Mouse (Mus musculus): ENCODE measurements at regions not wholly inside any gene's neighbourhood (a gene's known extent, or its start where the extent isn't known, plus 50 kb on each side); places are given as distances from the start of the nearest gene placed in this dataset.
A peak's percentile ranks its signal among the peaks of the same experiment; 100 is the strongest.

- TF ChIP-seq POLR2A (IDR thresholded peaks at IDR 0.05; ENCODE audit: borderline replicate concordance, extremely low read depth, insufficient read depth, insufficient read length, poor library complexity, severe bottlenecking) (no peak), CTCF (IDR thresholded peaks at IDR 0.05; ENCODE audit: borderline replicate concordance, extremely low read depth, insufficient read depth, insufficient read length) (no peak)
- DNase-seq (ENCODE audit: low read depth), result no peak
These were observed 70.6 kb upstream of the Slc24a4 start for GRCm38 (mm10) chr12:102057979-102058378.

- TF ChIP-seq CTCF (IDR thresholded peaks at IDR 0.05; ENCODE audit: borderline replicate concordance, extremely low read depth, insufficient read depth, insufficient read length), result no peak
- no peak for TF ChIP-seq POLR2A (IDR thresholded peaks at IDR 0.05; ENCODE audit: borderline replicate concordance, extremely low read depth, insufficient read depth, insufficient read length, poor library complexity, severe bottlenecking)
- peak; percentile 94 for DNase-seq (ENCODE audit: low read depth)
These were observed 70.1 kb upstream of the Slc24a4 start for GRCm38 (mm10) chr12:102058428-102058827.

GRCm38 (mm10) chr12:102061096-102061495, 67.4 kb upstream of the Slc24a4 start:
- DNase-seq (ENCODE audit: low read depth), result no peak
- no peak for TF ChIP-seq CTCF (IDR thresholded peaks at IDR 0.05; ENCODE audit: borderline replicate concordance, extremely low read depth, insufficient read depth, insufficient read length)
- no peak for TF ChIP-seq POLR2A (IDR thresholded peaks at IDR 0.05; ENCODE audit: borderline replicate concordance, extremely low read depth, insufficient read depth, insufficient read length, poor library complexity, severe bottlenecking)

- TF ChIP-seq POLR2A (IDR thresholded peaks at IDR 0.05; ENCODE audit: borderline replicate concordance, extremely low read depth, insufficient read depth, insufficient read length, poor library complexity, severe bottlenecking) (no peak), CTCF (IDR thresholded peaks at IDR 0.05; ENCODE audit: borderline replicate concordance, extremely low read depth, insufficient read depth, insufficient read length) (no peak)
- no peak for DNase-seq (ENCODE audit: low read depth)
These were observed 66.6 kb upstream of the Slc24a4 start for GRCm38 (mm10) chr12:102061657-102062614.

GRCm38 (mm10) chr12:102062648-102063047, 65.9 kb upstream of the Slc24a4 start:
- TF ChIP-seq CTCF (IDR thresholded peaks at IDR 0.05; ENCODE audit: borderline replicate concordance, extremely low read depth, insufficient read depth, insufficient read length), result no peak
- TF ChIP-seq POLR2A (IDR thresholded peaks at IDR 0.05; ENCODE audit: borderline replicate concordance, extremely low read depth, insufficient read depth, insufficient read length, poor library complexity, severe bottlenecking), result no peak
- DNase-seq (ENCODE audit: low read depth), result no peak

GRCm38 (mm10) chr12:102063211-102063610, 65.3 kb upstream of the Slc24a4 start:
- TF ChIP-seq CTCF (IDR thresholded peaks at IDR 0.05; ENCODE audit: borderline replicate concordance, extremely low read depth, insufficient read depth, insufficient read length), result no peak
- no peak for TF ChIP-seq POLR2A (IDR thresholded peaks at IDR 0.05; ENCODE audit: borderline replicate concordance, extremely low read depth, insufficient read depth, insufficient read length, poor library complexity, severe bottlenecking)
- no peak for DNase-seq (ENCODE audit: low read depth)

GRCm38 (mm10) chr12:102064710-102065325, 63.7 kb upstream of the Slc24a4 start:
- DNase-seq (ENCODE audit: low read depth), result peak; percentile 52
- TF ChIP-seq CTCF (IDR thresholded peaks at IDR 0.05; ENCODE audit: borderline replicate concordance, extremely low read depth, insufficient read depth, insufficient read length) (no peak), POLR2A (IDR thresholded peaks at IDR 0.05; ENCODE audit: borderline replicate concordance, extremely low read depth, insufficient read depth, insufficient read length, poor library complexity, severe bottlenecking) (no peak)

- DNase-seq (ENCODE audit: low read depth), result no peak
- no peak for TF ChIP-seq POLR2A (IDR thresholded peaks at IDR 0.05; ENCODE audit: borderline replicate concordance, extremely low read depth, insufficient read depth, insufficient read length, poor library complexity, severe bottlenecking)
- no peak for TF ChIP-seq CTCF (IDR thresholded peaks at IDR 0.05; ENCODE audit: borderline replicate concordance, extremely low read depth, insufficient read depth, insufficient read length)
These were observed 60.8 kb upstream of the Slc24a4 start for GRCm38 (mm10) chr12:102067685-102068084.

- DNase-seq (ENCODE audit: low read depth), result no peak
- no peak for TF ChIP-seq POLR2A (IDR thresholded peaks at IDR 0.05; ENCODE audit: borderline replicate concordance, extremely low read depth, insufficient read depth, insufficient read length, poor library complexity, severe bottlenecking)
- no peak for TF ChIP-seq CTCF (IDR thresholded peaks at IDR 0.05; ENCODE audit: borderline replicate concordance, extremely low read depth, insufficient read depth, insufficient read length)
These were observed 58.9 kb upstream of the Slc24a4 start for GRCm38 (mm10) chr12:102069521-102070201.

- TF ChIP-seq CTCF (IDR thresholded peaks at IDR 0.05; ENCODE audit: borderline replicate concordance, extremely low read depth, insufficient read depth, insufficient read length), result no peak
- no peak for TF ChIP-seq POLR2A (IDR thresholded peaks at IDR 0.05; ENCODE audit: borderline replicate concordance, extremely low read depth, insufficient read depth, insufficient read length, poor library complexity, severe bottlenecking)
- DNase-seq (ENCODE audit: low read depth), result peak; percentile 26
These were observed 56.5 kb upstream of the Slc24a4 start for GRCm38 (mm10) chr12:102071888-102072619.

Measured in brain, embryonic 14.5 days (tissue).